Mouse (Mus musculus): ENCODE results near the gene Capn10. TPM values are rescaled to one million over a fixed set of nuclear protein-coding genes. Genes with fewer than 3 reads are reported as not detected.

The Capn10 gene
- polyA plus RNA-seq, 1 experiment: 42.5 TPM

GRCm38 (mm10) chr1:92903627-92904026 is 30.5 kb upstream of the Capn10 start:
- Histone ChIP-seq H3K27ac (ENCODE audit: control insufficient read depth, insufficient read depth, low read length) (no peak overlapping the region), H3K36me3 (ENCODE audit: control insufficient read depth, insufficient read depth, low read length) (no peaks in the 10 kb centered on the region), H3K4me3 (ENCODE audit: control insufficient read depth, insufficient read depth, low read length) (no peak overlapping the region), H3K27me3 (ENCODE audit: control insufficient read depth, insufficient read depth, low read length) (no peaks in the 10 kb centered on the region), H3K4me1 (replicated peaks; ENCODE audit: control insufficient read depth, insufficient read depth, low read length) (peaks cover 23% of the 10 kb centered on the region)
- 90% methylated on average over 4 of the region's 4 CpGs for WGBS
- no peak for DNase-seq
- no peak for TF ChIP-seq CTCF (IDR thresholded peaks at IDR 0.05; ENCODE audit: borderline replicate concordance, control insufficient read depth, extremely low read depth, insufficient read depth, low read length, poor library complexity)
- no peak for TF ChIP-seq POLR2A (IDR thresholded peaks at IDR 0.05; ENCODE audit: control insufficient read depth, extremely low read depth, insufficient read depth, low read length, poor library complexity)

- TF ChIP-seq POLR2A (IDR thresholded peaks at IDR 0.05; ENCODE audit: control insufficient read depth, extremely low read depth, insufficient read depth, low read length, poor library complexity) (no peak), CTCF (IDR thresholded peaks at IDR 0.05; ENCODE audit: borderline replicate concordance, control insufficient read depth, extremely low read depth, insufficient read depth, low read length, poor library complexity) (no peak)
- Histone ChIP-seq H3K4me3 (ENCODE audit: control insufficient read depth, insufficient read depth, low read length) (no peak overlapping the region), H3K4me1 (replicated peaks; ENCODE audit: control insufficient read depth, insufficient read depth, low read length) (peaks cover 22% of the 10 kb centered on the region), H3K27me3 (ENCODE audit: control insufficient read depth, insufficient read depth, low read length) (no peaks in the 10 kb centered on the region), H3K36me3 (ENCODE audit: control insufficient read depth, insufficient read depth, low read length) (no peaks in the 10 kb centered on the region), H3K27ac (ENCODE audit: control insufficient read depth, insufficient read depth, low read length) (no peak overlapping the region)
- WGBS: 88% methylated on average over 2 of the region's 2 CpGs
- no peak for DNase-seq
These were observed 28.4 kb upstream of the Capn10 start for GRCm38 (mm10) chr1:92905703-92906310.

- Histone ChIP-seq H3K36me3 (ENCODE audit: control insufficient read depth, insufficient read depth, low read length) (no peaks in the 10 kb centered on the region), H3K4me3 (ENCODE audit: control insufficient read depth, insufficient read depth, low read length) (peak within 1 kb of the TSS; percentile 90), H3K27ac (ENCODE audit: control insufficient read depth, insufficient read depth, low read length) (peak within 1 kb of the TSS; percentile 49), H3K4me1 (replicated peaks; ENCODE audit: control insufficient read depth, insufficient read depth, low read length) (peaks cover 29% of the 10 kb centered on the region), H3K27me3 (ENCODE audit: control insufficient read depth, insufficient read depth, low read length) (no peaks in the 10 kb centered on the region)
- WGBS: under 1% methylated on average over 81 of the region's 81 CpGs
- peak; percentile 79 for DNase-seq
- TF ChIP-seq POLR2A (IDR thresholded peaks at IDR 0.05; ENCODE audit: control insufficient read depth, extremely low read depth, insufficient read depth, low read length, poor library complexity): peak; percentile 84
- peak; percentile 55; the same call in 1 of the 2 replicates for TF ChIP-seq CTCF (IDR thresholded peaks at IDR 0.05; ENCODE audit: borderline replicate concordance, control insufficient read depth, extremely low read depth, insufficient read depth, low read length, poor library complexity)
These were observed 27.2 kb upstream of the Capn10 start, which contains the start of gene Dusp28 for GRCm38 (mm10) chr1:92906779-92907631. Dusp28 (plus strand) TSS chr1:92906981.

GRCm38 (mm10) chr1:92907632-92908360 is 26.4 kb upstream of the Capn10 start:
- DNase-seq: no peak
- WGBS: 56% methylated on average over 20 of the region's 20 CpGs

GRCm38 (mm10) chr1:92908664-92909063 is 25.5 kb upstream of the Capn10 start:
- Histone ChIP-seq H3K4me3 (ENCODE audit: control insufficient read depth, insufficient read depth, low read length) (no peak overlapping the region), H3K4me1 (replicated peaks; ENCODE audit: control insufficient read depth, insufficient read depth, low read length) (peaks cover 39% of the 10 kb centered on the region), H3K36me3 (ENCODE audit: control insufficient read depth, insufficient read depth, low read length) (no peaks in the 10 kb centered on the region), H3K27me3 (ENCODE audit: control insufficient read depth, insufficient read depth, low read length) (no peaks in the 10 kb centered on the region), H3K27ac (ENCODE audit: control insufficient read depth, insufficient read depth, low read length) (no peak overlapping the region)
- TF ChIP-seq CTCF (IDR thresholded peaks at IDR 0.05; ENCODE audit: borderline replicate concordance, control insufficient read depth, extremely low read depth, insufficient read depth, low read length, poor library complexity) (no peak), POLR2A (IDR thresholded peaks at IDR 0.05; ENCODE audit: control insufficient read depth, extremely low read depth, insufficient read depth, low read length, poor library complexity) (no peak)
- DNase-seq: no peak
- 94% methylated on average over 3 of the region's 3 CpGs for WGBS

More at GRCm38 (mm10) chr1:92907632-92908360, 26.4 kb upstream of the Capn10 start:
- H3K27ac ChIP-seq (ENCODE audit: control insufficient read depth, insufficient read depth, low read length): 0 out of 2 replicates have a peak overlapping the region, but pooled peaks have one; percentile 28
- H3K4me3 ChIP-seq (ENCODE audit: control insufficient read depth, insufficient read depth, low read length): peak overlapping the region; percentile 90
- TF ChIP-seq CTCF (IDR thresholded peaks at IDR 0.05; ENCODE audit: borderline replicate concordance, control insufficient read depth, extremely low read depth, insufficient read depth, low read length, poor library complexity): no peak
- no peak for TF ChIP-seq POLR2A (IDR thresholded peaks at IDR 0.05; ENCODE audit: control insufficient read depth, extremely low read depth, insufficient read depth, low read length, poor library complexity)
- H3K27me3 ChIP-seq (ENCODE audit: control insufficient read depth, insufficient read depth, low read length): no peaks in the 10 kb centered on the region
- no peaks in the 10 kb centered on the region for H3K36me3 ChIP-seq (ENCODE audit: control insufficient read depth, insufficient read depth, low read length)
- H3K4me1 ChIP-seq (replicated peaks; ENCODE audit: control insufficient read depth, insufficient read depth, low read length): peaks cover 36% of the 10 kb centered on the region

- TF ChIP-seq POLR2A (IDR thresholded peaks at IDR 0.05; ENCODE audit: control insufficient read depth, extremely low read depth, insufficient read depth, low read length, poor library complexity): no peak
- no peak for TF ChIP-seq CTCF (IDR thresholded peaks at IDR 0.05; ENCODE audit: borderline replicate concordance, control insufficient read depth, extremely low read depth, insufficient read depth, low read length, poor library complexity)
- Histone ChIP-seq H3K27ac (ENCODE audit: control insufficient read depth, insufficient read depth, low read length) (no peak overlapping the region), H3K27me3 (ENCODE audit: control insufficient read depth, insufficient read depth, low read length) (no peaks in the 10 kb centered on the region), H3K4me1 (replicated peaks; ENCODE audit: control insufficient read depth, insufficient read depth, low read length) (peaks cover 39% of the 10 kb centered on the region), H3K36me3 (ENCODE audit: control insufficient read depth, insufficient read depth, low read length) (no peaks in the 10 kb centered on the region), H3K4me3 (ENCODE audit: control insufficient read depth, insufficient read depth, low read length) (no peak overlapping the region)
- WGBS: 87% methylated on average over 4 of the region's 4 CpGs
- peak; percentile 46 for DNase-seq
These were observed 25.1 kb upstream of the Capn10 start for GRCm38 (mm10) chr1:92909068-92909467.
